Mouse (Mus musculus) lung, embryonic 16.5 days (tissue): Measurements from ENCODE around the gene Aoc1. TPM values are rescaled to one million over a fixed set of nuclear protein-coding genes. Genes with fewer than 3 reads are reported as not detected.

ENCODE experiments used
- ATAC-seq: fragments of 200-750 bp; cut with Nextera tagmentation; 2 replicates; pipeline ENCODE4 v1.8.0; 2017; ENCODE audit warnings: low read depth, mild to moderate bottlenecking, moderate library complexity
- H3K27ac ChIP-seq: fragments of 300-500 bp; sonication (generic); 2 replicates; pipeline ENCODE4 v1.5.1; 2014; ENCODE audit warnings: mild to moderate bottlenecking, control low read depth, low read length
- H3K27me3 ChIP-seq: fragments of 300-500 bp; sonication (generic); 2 replicates; pipeline ENCODE4 v1.6.1; 2014; ENCODE audit warnings: low read depth, low read length, mixed read lengths; ENCODE audit not compliant: control insufficient read depth, insufficient read depth
- H3K36me3 ChIP-seq: fragments of 300-500 bp; sonication (generic); 2 replicates; pipeline ENCODE4 v1.6.1; 2014; ENCODE audit warnings: low read length; ENCODE audit not compliant: control insufficient read depth, insufficient read depth
- H3K4me1 ChIP-seq: fragments of 300-500 bp; sonication (generic); replicated peaks from 2 replicates; pipeline ENCODE4 v1.6.1; 2014; ENCODE audit warnings: low read length, mixed read lengths; ENCODE audit not compliant: control insufficient read depth, insufficient read depth
- H3K4me2 ChIP-seq: fragments of 300-500 bp; sonication (generic); 2 replicates; pipeline ENCODE4 v1.6.1; 2014; ENCODE audit warnings: low read depth, low read length, control low read depth
- H3K4me3 ChIP-seq: fragments of 300-500 bp; sonication (generic); 2 replicates; pipeline ENCODE4 v1.5.1; 2014; ENCODE audit warnings: mild to moderate bottlenecking, low read length, control low read depth
- H3K9ac ChIP-seq: fragments of 300-500 bp; sonication (generic); 2 replicates; pipeline ENCODE4 v1.6.1; 2014; ENCODE audit warnings: low read length, control low read depth
- H3K9me3 ChIP-seq: fragments of 300-500 bp; sonication (generic); 2 replicates; pipeline ENCODE4 v1.6.1; 2016; ENCODE audit warnings: low read length; ENCODE audit not compliant: control insufficient read depth
- WGBS: fragments of 180-500 bp; shearing (Covaris S2); extraction: QIAGEN DNeasy Blood & Tissue Kit; methylation state at CpG from one replicate; pipeline ENCODE4 v1.1.7; 2014; 5-methylcytosine and 5-hydroxymethylcytosine counted together
- polyA plus RNA-seq: library from polyadenylated mRNA; unstranded; fragments of >200 nt; fragmentation: Nextera tagmentation; extraction: Ambion mirVana; gene quantifications from 2 replicates; pipeline ENCODE4 v1.2.1, GENCODE M21; 2015

Aoc1 gene
- polyA plus RNA-seq, 1 experiment from 2014 or later = not detected

- Histone ChIP-seq H3K36me3 (no peaks in the 10 kb centered on the region), H3K27ac (peak overlapping the region; percentile 58), H3K9ac (no peak overlapping the region), H3K27me3 (no peaks in the 10 kb centered on the region), H3K4me2 (no peak overlapping the region), H3K4me3 (no peak overlapping the region), H3K4me1 (peaks cover 9% of the 10 kb centered on the region), H3K9me3 (no peaks in the 10 kb centered on the region; the same call in 1 of the 2 replicates)
- peak; percentile 68 for ATAC-seq
- 27% methylated on average over 8 of the region's 8 CpGs for WGBS
These were observed 14.9 kb upstream of the Aoc1 start for GRCm38 (mm10) chr6:48857613-48858302.

GRCm38 (mm10) chr6:48860130-48860815 lies 12.4 kb upstream of the Aoc1 start:
- H3K27ac ChIP-seq = no peak overlapping the region
- H3K4me1 ChIP-seq = peaks cover 8% of the 10 kb centered on the region
- no peaks in the 10 kb centered on the region for H3K27me3 ChIP-seq
- H3K4me3 ChIP-seq = peak overlapping the region; percentile 34
- peak overlapping the region; percentile 25; the same call in 1 of the 2 replicates for H3K9ac ChIP-seq
- WGBS = 11% methylated on average over 22 of the region's 23 CpGs
- peak overlapping the region; percentile 50 for H3K4me2 ChIP-seq
- peak; percentile 45; the same call in 1 of the 2 replicates for ATAC-seq
- H3K36me3 ChIP-seq = no peaks in the 10 kb centered on the region
- H3K9me3 ChIP-seq = no peaks in the 10 kb centered on the region

GRCm38 (mm10) chr6:48860851-48861250 lies 11.8 kb upstream of the Aoc1 start:
- no peak overlapping the region for H3K4me2 ChIP-seq
- no peaks in the 10 kb centered on the region for H3K36me3 ChIP-seq
- WGBS = 92% methylated on average over 1 of the region's 1 CpGs
- peaks cover 8% of the 10 kb centered on the region for H3K4me1 ChIP-seq
- no peaks in the 10 kb centered on the region for H3K9me3 ChIP-seq
- H3K9ac ChIP-seq = no peak overlapping the region
- H3K4me3 ChIP-seq = no peak overlapping the region
- H3K27ac ChIP-seq = no peak overlapping the region
- no peaks in the 10 kb centered on the region for H3K27me3 ChIP-seq
- ATAC-seq = no peak

GRCm38 (mm10) chr6:48861616-48862280 lies 10.9 kb upstream of the Aoc1 start:
- H3K4me2 ChIP-seq = no peak overlapping the region
- ATAC-seq = peak; percentile 59
- peak overlapping the region; percentile 45 for H3K27ac ChIP-seq
- H3K9ac ChIP-seq = no peak overlapping the region
- whole genome bisulfite sequencing = 61% methylated on average over 12 of the region's 12 CpGs
- H3K27me3 ChIP-seq = no peaks in the 10 kb centered on the region
- H3K4me1 ChIP-seq = peaks cover 4% of the 10 kb centered on the region
- no peaks in the 10 kb centered on the region for H3K36me3 ChIP-seq
- no peaks in the 10 kb centered on the region for H3K9me3 ChIP-seq
- H3K4me3 ChIP-seq = no peak overlapping the region

- H3K9ac ChIP-seq = no peak overlapping the region
- no peak overlapping the region for H3K4me2 ChIP-seq
- no peaks in the 10 kb centered on the region; the same call in none of the 2 replicates for H3K4me1 ChIP-seq
- H3K4me3 ChIP-seq = no peak overlapping the region
- H3K36me3 ChIP-seq = no peaks in the 10 kb centered on the region
- WGBS = 61% methylated on average over 4 of the region's 4 CpGs
- no peaks in the 10 kb centered on the region for H3K9me3 ChIP-seq
- peak overlapping the region; percentile 29 for H3K27ac ChIP-seq
- 0 out of 2 replicates have a peak, but pooled peaks have one; percentile 26 for ATAC-seq
- no peaks in the 10 kb centered on the region for H3K27me3 ChIP-seq
These were observed 9.9 kb upstream of the Aoc1 start for GRCm38 (mm10) chr6:48862816-48863215.

GRCm38 (mm10) chr6:48863488-48863887 lies 9.2 kb upstream of the Aoc1 start:
- Histone ChIP-seq H3K36me3 (no peaks in the 10 kb centered on the region), H3K4me2 (no peak overlapping the region), H3K4me3 (no peak overlapping the region), H3K9me3 (no peaks in the 10 kb centered on the region), H3K4me1 (no peaks in the 10 kb centered on the region; the same call in none of the 2 replicates), H3K27ac (no peak overlapping the region), H3K9ac (no peak overlapping the region), H3K27me3 (no peaks in the 10 kb centered on the region)
- 75% methylated on average over 7 of the region's 7 CpGs for WGBS
- no peak for ATAC-seq

GRCm38 (mm10) chr6:48864181-48864580 lies 8.5 kb upstream of the Aoc1 start:
- WGBS = 36% methylated on average over 3 of the region's 3 CpGs
- no peaks in the 10 kb centered on the region for H3K27me3 ChIP-seq
- H3K4me2 ChIP-seq = no peak overlapping the region
- H3K27ac ChIP-seq = no peak overlapping the region
- H3K9ac ChIP-seq = no peak overlapping the region
- H3K36me3 ChIP-seq = no peaks in the 10 kb centered on the region
- no peaks in the 10 kb centered on the region for H3K9me3 ChIP-seq
- ATAC-seq = no peak
- no peaks in the 10 kb centered on the region; the same call in none of the 2 replicates for H3K4me1 ChIP-seq
- H3K4me3 ChIP-seq = no peak overlapping the region

GRCm38 (mm10) chr6:48864723-48865122 lies 8.0 kb upstream of the Aoc1 start:
- H3K27me3 ChIP-seq = no peaks in the 10 kb centered on the region
- no peak overlapping the region for H3K27ac ChIP-seq
- H3K4me3 ChIP-seq = no peak overlapping the region
- no peaks in the 10 kb centered on the region; the same call in none of the 2 replicates for H3K4me1 ChIP-seq
- H3K9ac ChIP-seq = no peak overlapping the region
- H3K4me2 ChIP-seq = no peak overlapping the region
- no peaks in the 10 kb centered on the region for H3K36me3 ChIP-seq
- WGBS = 49% methylated on average over 3 of the region's 3 CpGs
- ATAC-seq = no peak
- H3K9me3 ChIP-seq = no peaks in the 10 kb centered on the region

- Histone ChIP-seq H3K9ac (no peak overlapping the region), H3K4me1 (no peaks in the 10 kb centered on the region; the same call in none of the 2 replicates), H3K4me2 (no peak overlapping the region), H3K27ac (no peak overlapping the region), H3K36me3 (no peaks in the 10 kb centered on the region), H3K27me3 (no peaks in the 10 kb centered on the region), H3K9me3 (no peaks in the 10 kb centered on the region), H3K4me3 (no peak overlapping the region)
- no peak for ATAC-seq
- WGBS = 69% methylated on average over 1 of the region's 1 CpGs
These were observed 7.4 kb upstream of the Aoc1 start for GRCm38 (mm10) chr6:48865152-48865745.
